Mouse (Mus musculus) kidney, postnatal 10 days (tissue): ENCODE data around the gene Catspere2.
A peak's percentile ranks its signal among the peaks of the same experiment; 100 is the strongest.
"Not testable (repeated sequence)": the region's sequence is repeated elsewhere in the genome, so short reads cannot be mapped to it uniquely, and the experiment has no call there.

Experiments used
- DNase-seq: peaks from one replicate; pipeline ENCODE4 v3.0.0; 2021; ENCODE audit warnings: mixed read lengths

The Catspere2 gene

DNA sequence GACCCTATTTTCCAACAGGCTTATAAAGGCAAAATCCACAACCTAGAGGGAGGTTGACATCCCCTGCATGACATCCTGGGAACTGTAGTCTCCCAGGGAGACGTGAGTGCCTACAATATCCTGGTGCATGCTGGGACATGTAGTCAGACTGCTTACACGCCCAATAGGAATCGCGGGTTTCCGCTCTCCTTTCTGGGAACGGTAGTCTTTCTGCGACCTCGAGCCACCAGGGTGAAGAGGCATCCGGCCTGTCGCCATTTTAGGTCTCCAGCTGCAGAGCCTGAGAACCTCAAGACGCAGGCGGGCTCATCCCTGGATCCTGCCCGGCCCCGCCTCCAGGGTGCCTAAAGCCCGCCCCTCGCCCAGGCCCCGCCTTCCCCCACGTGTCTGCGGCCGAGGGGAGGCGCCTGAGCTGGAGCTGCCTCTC, at the start of gene Catspere2:
TSS of gene Catspere2 (plus strand) at position 400 of the 427 bp plus-strand sequence.
- peak; percentile 99 for DNase-seq

DNA sequence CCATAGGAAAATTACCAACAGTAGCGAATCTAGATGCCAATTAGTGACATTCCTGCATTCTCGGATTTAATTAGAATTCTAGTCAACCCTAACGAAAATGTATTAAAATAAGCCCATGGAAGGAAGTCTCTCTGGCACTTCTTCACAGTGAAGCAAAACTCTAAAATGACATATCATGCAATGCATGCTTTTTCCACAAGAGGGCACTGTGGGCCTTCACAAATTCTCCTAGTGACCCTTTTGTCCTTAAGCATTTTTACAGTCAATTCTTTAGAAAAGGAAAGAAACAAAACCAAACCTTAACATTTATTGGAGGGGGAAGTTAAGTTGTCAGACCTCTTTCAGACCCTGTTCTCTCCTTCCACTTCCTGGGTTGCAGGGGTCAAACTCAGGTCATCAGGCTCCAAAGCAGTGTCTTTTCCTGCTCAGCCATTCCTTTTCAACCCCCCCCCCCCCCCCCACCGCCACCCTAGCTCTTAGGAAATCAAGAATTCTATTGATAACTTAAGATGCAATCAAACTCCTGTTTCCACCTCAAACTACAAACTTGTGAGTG, 42.7 kb upstream of the Catspere2 start:
- not testable (repeated sequence) for DNase-seq

- no peak for DNase-seq
Observed at GRCm38 (mm10) chr1:177981276-177981675, 1.9 kb upstream of the Catspere2 start.

DNA sequence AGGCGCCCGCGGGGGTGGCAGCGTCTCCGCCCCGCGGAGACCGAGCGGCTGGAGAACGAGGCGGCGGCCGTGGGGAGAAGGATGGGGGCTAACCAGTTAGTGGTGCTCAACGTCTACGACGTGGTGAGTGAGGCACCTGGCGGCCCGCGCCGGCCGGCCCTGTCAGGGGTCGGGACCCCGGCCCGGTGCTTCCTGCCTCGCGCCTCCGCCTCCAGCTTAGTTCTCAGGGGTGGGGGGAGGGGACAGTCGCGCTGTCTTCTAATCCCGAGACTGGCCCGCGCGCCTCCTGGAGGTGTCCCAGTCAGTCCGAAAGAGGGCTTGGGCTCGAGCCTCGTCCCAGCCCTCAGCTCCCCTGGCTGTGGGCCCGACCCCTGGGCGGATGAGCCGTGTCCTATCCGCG, 359 bp downstream of the Catspere2 start:
- DNase-seq, result not testable (repeated sequence)

DNA sequence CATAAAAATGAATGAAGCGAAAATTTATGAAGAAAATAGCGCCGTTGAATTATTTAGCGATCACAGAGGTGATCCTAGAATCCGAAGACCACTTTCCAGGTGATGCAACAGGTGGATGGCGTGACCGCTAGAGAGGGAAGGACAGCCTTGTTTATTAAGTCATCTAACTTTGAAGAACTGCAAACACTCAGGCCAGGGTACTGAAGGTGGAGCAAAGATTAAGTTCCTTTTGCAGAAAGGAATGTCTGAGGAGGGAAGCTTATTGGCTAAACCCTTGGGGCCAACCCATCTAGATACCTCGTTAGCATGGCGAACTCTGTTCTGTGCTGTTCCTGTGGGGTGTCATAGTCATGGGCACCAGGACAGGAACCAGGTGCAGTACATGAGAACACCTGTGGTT, 983 bp downstream of the Catspere2 start:
- no peak for DNase-seq

- DNase-seq, result not testable (repeated sequence)
Observed at GRCm38 (mm10) chr1:177987476-177987875, 4.3 kb downstream of the Catspere2 start.

GRCm38 (mm10) chr1:178072798-178073197, 89.6 kb downstream of the Catspere2 start:
- DNase-seq, result peak; percentile 15

- DNase-seq, result not testable (repeated sequence)
Observed at GRCm38 (mm10) chr1:178097865-178098264, 114.6 kb downstream of the Catspere2 start.

GRCm38 (mm10) chr1:178108514-178108913, 125.3 kb downstream of the Catspere2 start:
- DNase-seq, result not testable (repeated sequence)

GRCm38 (mm10) chr1:178122236-178122635, 139.0 kb downstream of the Catspere2 start:
- DNase-seq, result not testable (repeated sequence)

DNA sequence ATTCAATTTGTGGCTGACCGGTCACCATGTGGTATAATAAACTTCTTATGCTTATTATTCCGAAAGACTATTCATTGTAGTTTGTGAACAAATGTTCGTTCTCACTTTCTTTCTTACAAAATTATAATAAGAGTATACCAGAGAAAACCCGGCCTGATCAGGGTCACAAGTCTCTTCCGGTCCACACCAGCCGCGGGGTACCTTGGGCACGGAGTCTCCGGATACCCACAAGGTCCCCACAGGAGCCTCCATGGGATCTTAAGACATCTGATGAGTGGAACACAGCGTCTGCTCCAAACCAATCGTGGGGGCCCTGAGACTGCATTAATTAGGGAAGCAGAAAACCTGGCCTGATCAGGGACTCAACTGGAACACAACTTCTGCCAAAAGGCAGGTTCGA, 151.1 kb downstream of the Catspere2 start:
- no peak for DNase-seq

DNA sequence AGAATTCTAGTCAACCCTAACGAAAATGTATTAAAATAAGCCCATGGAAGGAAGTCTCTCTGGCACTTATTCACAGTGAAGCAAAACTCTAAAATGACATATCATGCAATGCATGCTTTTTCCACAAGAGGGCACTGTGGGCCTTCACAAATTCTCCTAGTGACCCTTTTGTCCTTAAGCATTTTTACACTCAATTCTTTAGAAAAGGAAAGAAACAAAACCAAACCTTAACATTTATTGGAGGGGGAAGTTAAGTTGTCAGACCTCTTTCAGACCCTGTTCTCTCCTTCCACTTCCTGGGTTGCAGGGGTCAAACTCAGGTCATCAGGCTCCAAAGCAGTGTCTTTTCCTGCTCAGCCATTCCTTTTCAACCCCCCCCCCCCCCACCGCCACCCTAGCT, 163.3 kb downstream of the Catspere2 start:
- not testable (repeated sequence) for DNase-seq

GRCm38 (mm10) chr1:178146915-178147314, 163.7 kb downstream of the Catspere2 start:
- DNase-seq, result not testable (repeated sequence)

- DNase-seq, result no peak
Observed at GRCm38 (mm10) chr1:178182251-178182650, 199.0 kb downstream of the Catspere2 start.

- no peak for DNase-seq
Observed at GRCm38 (mm10) chr1:178185591-178185990, 202.4 kb downstream of the Catspere2 start.

GRCm38 (mm10) chr1:178187216-178187791, 204.1 kb downstream of the Catspere2 start, which contains the start of gene Desi2:
Gene Desi2 (plus strand): TSS chr1:178187417.
- peak; percentile 95 for DNase-seq

DNA sequence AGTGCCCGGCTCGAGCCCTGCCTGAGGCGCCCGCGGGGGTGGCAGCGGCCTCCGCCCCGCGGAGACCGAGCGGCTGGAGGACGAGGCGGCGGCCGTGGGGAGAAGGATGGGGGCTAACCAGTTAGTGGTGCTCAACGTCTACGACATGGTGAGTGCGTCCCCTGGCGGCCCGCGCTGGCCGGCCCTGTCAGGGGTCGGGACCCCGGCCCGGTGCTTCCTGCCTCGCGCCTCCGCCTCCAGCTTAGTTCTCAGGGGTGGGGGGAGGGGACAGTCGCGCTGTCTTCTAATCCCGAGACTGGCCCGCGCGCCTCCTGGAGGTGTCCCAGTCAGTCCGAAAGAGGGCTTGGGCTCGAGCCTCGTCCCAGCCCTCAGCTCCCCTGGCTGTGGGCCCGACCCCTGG, 204.6 kb downstream of the Catspere2 start:
- DNase-seq, result peak; percentile 85

- peak; percentile 16 for DNase-seq
Observed at GRCm38 (mm10) chr1:178188386-178188785, 205.2 kb downstream of the Catspere2 start.

DNA sequence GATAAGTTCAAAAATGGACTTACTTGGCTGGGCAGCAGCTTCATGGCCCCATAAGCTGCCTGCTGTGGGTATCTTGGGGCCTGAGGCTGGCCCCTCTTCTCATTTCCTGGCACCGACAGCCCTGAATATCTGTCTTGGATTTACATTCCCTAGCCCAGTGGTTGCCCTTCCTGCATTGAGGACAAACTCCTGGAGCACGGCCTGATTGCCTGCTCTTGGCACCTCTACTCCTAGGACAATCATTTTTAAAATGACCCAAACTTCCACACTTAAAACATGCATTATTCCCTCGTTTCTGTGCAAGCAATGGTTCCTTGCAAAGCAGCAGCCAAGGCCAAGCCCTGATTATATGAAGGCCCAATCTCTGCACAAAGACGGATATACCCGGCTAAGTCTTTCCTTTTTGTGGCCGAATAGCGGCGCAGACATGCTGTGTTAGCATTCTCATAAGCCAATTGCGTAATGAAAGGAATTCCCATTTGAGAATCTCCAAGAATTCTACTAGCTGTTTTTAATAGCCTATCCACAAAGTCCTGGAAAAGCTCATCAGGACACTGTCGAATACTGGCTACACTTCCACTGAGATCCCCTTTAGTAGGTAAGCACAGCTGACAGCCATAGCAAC, 222.6 kb downstream of the Catspere2 start:
- peak; percentile 25 for DNase-seq

- not testable (repeated sequence) for DNase-seq
Observed at GRCm38 (mm10) chr1:178207856-178208255, 224.6 kb downstream of the Catspere2 start.

GRCm38 (mm10) chr1:178209966-178210365, 226.7 kb downstream of the Catspere2 start:
- DNase-seq, result no peak

- DNase-seq, result no peak
Observed at GRCm38 (mm10) chr1:178217157-178217556, 233.9 kb downstream of the Catspere2 start.

GRCm38 (mm10) chr1:178218305-178218704, 235.1 kb downstream of the Catspere2 start:
- no peak for DNase-seq
